Mouse (Mus musculus) hindbrain, embryonic 14.5 days (tissue): ENCODE measurements around the gene Vps26b. TPM values are rescaled to one million over a fixed set of nuclear protein-coding genes. Genes with fewer than 3 reads are reported as not detected.

Experiments
- ATAC-seq: fragments of 200-750 bp; cut with Nextera tagmentation; 2 replicates; pipeline ENCODE4 v1.8.0; 2017; ENCODE audit warnings: moderate number of reproducible peaks, mild to moderate bottlenecking, moderate TSS enrichment, moderate library complexity; ENCODE audit not compliant: low FRiP score
- DNase-seq: peaks from one replicate; pipeline ENCODE4 v3.0.0-alpha.2; 2015; ENCODE audit warnings: low spot score
- H3K27ac ChIP-seq: fragments of 300-500 bp; sonication (generic); 2 replicates; pipeline ENCODE4 v1.5.1; 2014; ENCODE audit warnings: mild to moderate bottlenecking, moderate library complexity
- H3K27me3 ChIP-seq: fragments of 300-500 bp; sonication (generic); 2 replicates; pipeline ENCODE4 v1.6.1; 2014; ENCODE audit warnings: mild to moderate bottlenecking, low read length, mixed read lengths; ENCODE audit not compliant: control insufficient read depth, insufficient read depth
- H3K36me3 ChIP-seq: fragments of 300-500 bp; sonication (generic); replicated peaks from 2 replicates; pipeline ENCODE4 v1.6.1; 2014; ENCODE audit not compliant: control insufficient read depth, insufficient read depth
- H3K4me1 ChIP-seq: fragments of 300-500 bp; sonication (generic); replicated peaks from 2 replicates; pipeline ENCODE4 v1.6.1; 2014; ENCODE audit warnings: antibody characterized with exemption, low read length, mixed read lengths; ENCODE audit not compliant: control insufficient read depth, insufficient read depth
- H3K4me2 ChIP-seq: fragments of 300-500 bp; sonication (generic); replicated peaks from 2 replicates; pipeline ENCODE4 v1.6.1; 2014; ENCODE audit warnings: mild to moderate bottlenecking, moderate library complexity
- H3K4me3 ChIP-seq: fragments of 300-500 bp; sonication (generic); replicated peaks from 2 replicates; pipeline ENCODE4 v1.5.1; 2014; ENCODE audit warnings: mild to moderate bottlenecking, low read length
- H3K9ac ChIP-seq: fragments of 300-500 bp; sonication (generic); 2 replicates; pipeline ENCODE4 v1.6.1; 2014
- H3K9me3 ChIP-seq: fragments of 300-500 bp; sonication (generic); 2 replicates; pipeline ENCODE4 v1.6.1; 2016; ENCODE audit warnings: low read length; ENCODE audit not compliant: control insufficient read depth
- WGBS: fragments of 180-500 bp; shearing (Covaris S2); extraction: QIAGEN DNeasy Blood & Tissue Kit; methylation state at CpG from one replicate; pipeline ENCODE4 v1.1.7; 2014; 5-methylcytosine and 5-hydroxymethylcytosine counted together
- polyA plus RNA-seq: library from polyadenylated mRNA; unstranded; fragments of >200 nt; fragmentation: Nextera tagmentation; extraction: Ambion mirVana; gene quantifications from 2 replicates; pipeline ENCODE4 v1.2.1, GENCODE M21; 2014

Vps26b gene
- polyA plus RNA-seq, 1 experiment from 2014 or later, result 99.2 TPM

DNA sequence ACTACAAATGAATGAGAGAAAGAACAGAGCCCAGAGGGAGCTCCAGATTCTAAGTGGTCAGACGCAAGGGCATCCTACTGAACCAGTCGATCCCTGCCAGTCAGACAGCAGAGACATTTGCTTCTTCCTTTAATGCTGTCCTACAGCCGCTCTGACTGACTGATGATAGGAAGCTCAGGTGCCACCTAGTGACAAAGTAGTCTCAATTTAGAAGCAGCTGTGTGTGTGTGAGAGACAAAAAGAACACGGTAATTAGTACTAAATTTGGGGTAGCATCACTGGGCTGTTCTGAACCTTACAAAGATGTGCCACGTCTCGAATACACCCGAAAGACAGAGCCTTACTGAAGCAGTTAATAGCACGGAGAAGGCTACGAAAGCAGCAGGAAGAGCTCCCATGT is 52.1 kb downstream of the Vps26b start:
- Histone ChIP-seq H3K4me2 (no peak overlapping the region), H3K4me1 (no peaks in the 10 kb centered on the region), H3K9ac (no peak overlapping the region), H3K4me3 (no peak overlapping the region), H3K9me3 (0 out of 2 replicates have a peak, but pooled peaks cover 3% of the 10 kb centered on the region), H3K27me3 (no peaks in the 10 kb centered on the region), H3K27ac (no peak overlapping the region), H3K36me3 (peaks cover 62% of the 10 kb centered on the region)
- no peak for ATAC-seq
- no peak for DNase-seq
- WGBS, result 91% methylated on average over 9 of the region's 9 CpGs

Other genes with a start within 250 kb of the Vps26b start
- gene Glb1l2, start 223.6 kb downstream of the Vps26b start, polyA plus RNA-seq, result 2.9 and 3.3 TPM in 2 replicates
- gene Glb1l3, start 169.2 kb downstream of the Vps26b start, polyA plus RNA-seq, result 0.21 TPM in 1 of 2 replicates, not detected in the other
- gene Gm1110, start 107.0 kb downstream of the Vps26b start, polyA plus RNA-seq, result 0.63 and 1.0 TPM in 2 replicates
- gene Acad8, start 30.5 kb downstream of the Vps26b start, polyA plus RNA-seq, result 36.3 and 36.4 TPM in 2 replicates
- gene Thyn1, start 30.4 kb downstream of the Vps26b start, polyA plus RNA-seq, result 128 and 139 TPM in 2 replicates
- 17.7 and 20.0 TPM in 2 replicates for gene Ncapd3, start 110 bp upstream of the Vps26b start, polyA plus RNA-seq
- gene Jam3, start 125.4 kb upstream of the Vps26b start, polyA plus RNA-seq, result 44.5 and 46.1 TPM in 2 replicates